Mouse (Mus musculus) urinary bladder, adult 2 months (tissue): Measurements from ENCODE around the gene 2610042L04Rik. TPM values are rescaled to one million over a fixed set of nuclear protein-coding genes. Genes with fewer than 3 reads are reported as not detected.
A peak's percentile ranks its signal among the peaks of the same experiment; 100 is the strongest.
"Not testable (repeated sequence)": the region's sequence is repeated elsewhere in the genome, so short reads cannot be mapped to it uniquely, and the experiment has no call there.

Experiments
- DNase-seq: peaks from one replicate; pipeline ENCODE4 v3.0.0; 2022; ENCODE audit warnings: low spot score
- polyA plus RNA-seq: library from polyadenylated mRNA; depleted of rRNA; stranded (reverse); fragments of >200 nt; gene quantifications from 2 replicates; pipeline ENCODE4 v1.2.3, GENCODE M21; 2012; rRNA removed

The 2610042L04Rik gene
- 0.04 TPM in 1 of 2 replicates, not detected in the other for polyA plus RNA-seq

DNA sequence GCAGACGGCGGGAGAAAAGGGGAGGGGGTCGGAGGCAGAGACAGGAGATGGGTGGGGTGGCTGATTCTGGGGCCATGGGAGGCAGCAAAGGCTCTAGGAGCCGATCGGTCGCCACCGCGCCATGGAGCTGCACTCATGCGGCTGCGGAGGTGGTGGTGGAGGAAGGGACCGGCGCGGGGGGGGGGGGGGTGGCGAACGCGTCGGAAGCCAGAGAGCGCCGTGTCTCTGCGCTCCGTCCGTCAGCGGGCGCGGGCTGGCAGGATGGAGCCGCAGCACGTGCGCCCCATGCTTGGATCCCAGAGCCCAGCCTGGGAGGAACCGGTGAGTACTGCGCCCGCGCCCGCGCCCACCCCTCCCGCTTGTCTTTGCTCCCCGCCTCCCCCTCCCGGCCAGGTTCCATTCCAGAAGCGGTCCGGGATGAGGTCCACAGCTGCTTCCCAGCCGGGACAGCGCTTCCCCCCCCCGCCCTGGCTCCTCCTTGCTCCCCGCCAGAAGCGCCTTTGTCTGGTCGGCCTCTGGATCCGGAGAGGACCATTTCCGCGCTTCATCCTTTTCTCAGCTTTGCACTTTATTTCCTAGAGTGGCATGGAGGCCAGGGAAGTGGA is at the start of gene 2610042L04Rik:
Gene 2610042L04Rik, plus strand, starts transcription at position 288 of the 605 bp plus-strand sequence.
- peak; percentile 12 for DNase-seq

DNA sequence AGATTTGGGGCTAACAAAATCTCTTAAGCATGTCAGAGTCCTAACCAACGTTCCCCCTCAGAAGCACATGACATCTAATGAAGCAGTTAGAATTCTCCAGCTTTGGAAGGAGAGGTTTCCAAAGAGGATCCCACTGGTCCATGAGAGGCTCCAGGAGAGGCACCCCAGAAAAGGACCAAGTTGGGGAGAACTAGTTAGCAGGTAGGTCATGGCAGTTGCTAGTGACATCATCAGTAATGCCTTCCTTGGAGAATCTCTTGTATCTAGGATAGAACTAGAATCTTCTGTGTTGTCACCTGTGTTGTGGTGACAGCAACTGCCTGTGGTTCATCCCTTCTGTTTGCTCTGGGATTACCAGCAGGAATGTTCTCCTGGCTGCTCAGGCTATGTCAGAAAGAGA is 17.6 kb upstream of the 2610042L04Rik start, which contains the start of gene Gm3149:
Gene Gm3149, plus strand, starts transcription at position 301 of the 400 bp plus-strand sequence.
- not testable (repeated sequence) for DNase-seq

DNA sequence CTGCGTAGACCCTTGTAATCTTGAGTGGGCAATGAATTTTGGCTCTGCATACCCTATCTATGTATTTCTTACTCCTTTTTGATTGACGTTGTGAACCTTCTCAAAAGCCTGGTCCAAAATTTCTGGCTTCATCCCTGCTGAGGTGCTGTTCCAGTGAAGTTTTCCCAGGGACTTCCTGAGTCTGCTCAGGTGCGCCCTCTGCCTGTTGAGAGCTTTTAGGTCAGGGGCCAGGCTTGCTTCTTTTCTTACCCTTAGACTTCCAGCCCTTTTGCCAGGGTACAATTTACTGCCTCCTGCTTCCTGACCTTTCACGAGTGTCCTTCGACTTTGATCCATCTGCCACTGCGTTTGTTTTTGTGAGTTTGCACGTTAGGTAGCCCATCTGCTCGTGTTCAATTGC is 943 bp downstream of the 2610042L04Rik start:
- not testable (repeated sequence) for DNase-seq

DNA sequence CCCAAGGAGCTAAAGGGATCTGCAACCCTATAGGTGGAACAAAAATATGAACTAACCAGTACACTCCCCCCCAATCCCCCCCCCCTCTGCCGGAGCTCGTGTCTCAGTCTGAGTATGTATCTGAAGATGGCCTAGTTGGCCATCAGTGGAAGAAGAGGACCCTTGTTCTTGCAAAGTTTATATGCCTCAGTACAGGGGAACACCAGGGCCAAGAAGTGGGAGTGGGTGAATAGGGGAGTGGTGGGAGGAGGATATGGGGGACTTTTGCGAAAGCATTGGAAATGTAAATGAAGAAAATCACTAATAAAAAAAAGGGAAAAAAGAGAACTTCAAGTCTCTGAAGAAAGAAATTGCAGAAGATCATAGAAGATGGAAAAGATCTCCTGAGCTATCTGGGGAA is 34.4 kb downstream of the 2610042L04Rik start:
- DNase-seq: not testable (repeated sequence)

DNA sequence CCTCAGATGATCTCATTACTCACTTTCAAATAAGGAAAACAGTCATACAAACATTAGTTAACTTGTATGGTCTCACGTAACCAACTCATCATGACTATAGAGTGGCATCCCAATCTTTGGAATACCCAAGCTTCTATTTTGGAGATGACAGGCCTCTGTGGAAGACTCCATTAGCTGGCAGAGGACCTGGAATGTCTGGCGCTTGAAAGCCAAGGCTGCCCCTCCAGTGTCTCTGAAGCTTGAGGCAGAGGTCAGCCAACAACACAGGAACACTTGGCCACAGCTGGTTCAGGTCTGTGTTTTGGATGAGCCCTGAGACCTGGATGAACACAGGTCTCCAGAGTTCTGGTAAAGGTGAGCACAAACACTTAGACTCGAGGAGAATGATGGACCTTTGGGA is 35.1 kb downstream of the 2610042L04Rik start:
- DNase-seq: peak; percentile 22

DNA sequence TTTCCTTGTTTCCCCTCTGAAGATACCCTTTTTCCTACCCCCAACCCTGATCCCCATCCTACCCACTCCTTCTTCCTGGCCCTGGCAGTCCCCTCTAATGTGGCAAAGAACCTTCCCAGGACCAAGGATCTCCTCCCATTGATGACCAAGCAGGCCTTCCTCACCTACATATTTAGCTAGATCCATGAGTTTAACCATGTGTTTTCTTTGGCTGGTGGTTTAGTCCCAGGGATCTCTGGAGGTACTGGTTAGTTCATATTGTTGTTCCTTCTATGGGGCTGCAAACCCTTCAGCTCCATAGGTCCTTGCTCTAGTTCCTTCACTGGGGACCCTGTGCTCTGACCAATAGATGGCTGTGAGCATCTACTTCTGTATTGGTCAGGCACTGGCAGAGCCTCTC is 43.3 kb downstream of the 2610042L04Rik start:
- peak; percentile 20 for DNase-seq

DNA sequence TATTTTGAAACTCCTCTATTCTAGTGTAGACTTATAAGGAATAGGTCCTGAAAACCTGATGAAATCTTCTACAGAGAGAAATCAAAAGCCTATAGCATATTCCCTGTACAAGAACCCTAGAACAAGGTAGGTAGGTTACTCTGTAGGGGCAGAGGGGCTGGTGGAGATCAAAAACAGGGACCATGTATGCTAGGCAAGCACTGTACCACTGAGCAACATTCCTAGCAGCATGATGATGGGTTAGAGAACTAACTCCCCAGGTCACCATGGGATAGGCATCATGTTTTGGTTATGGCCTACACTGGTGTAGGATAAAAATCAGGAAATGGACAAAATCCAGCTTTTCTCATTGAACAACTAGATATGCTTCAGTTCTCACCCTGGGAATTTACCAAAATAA is 51.0 kb downstream of the 2610042L04Rik start:
- DNase-seq: not testable (repeated sequence)

DNA sequence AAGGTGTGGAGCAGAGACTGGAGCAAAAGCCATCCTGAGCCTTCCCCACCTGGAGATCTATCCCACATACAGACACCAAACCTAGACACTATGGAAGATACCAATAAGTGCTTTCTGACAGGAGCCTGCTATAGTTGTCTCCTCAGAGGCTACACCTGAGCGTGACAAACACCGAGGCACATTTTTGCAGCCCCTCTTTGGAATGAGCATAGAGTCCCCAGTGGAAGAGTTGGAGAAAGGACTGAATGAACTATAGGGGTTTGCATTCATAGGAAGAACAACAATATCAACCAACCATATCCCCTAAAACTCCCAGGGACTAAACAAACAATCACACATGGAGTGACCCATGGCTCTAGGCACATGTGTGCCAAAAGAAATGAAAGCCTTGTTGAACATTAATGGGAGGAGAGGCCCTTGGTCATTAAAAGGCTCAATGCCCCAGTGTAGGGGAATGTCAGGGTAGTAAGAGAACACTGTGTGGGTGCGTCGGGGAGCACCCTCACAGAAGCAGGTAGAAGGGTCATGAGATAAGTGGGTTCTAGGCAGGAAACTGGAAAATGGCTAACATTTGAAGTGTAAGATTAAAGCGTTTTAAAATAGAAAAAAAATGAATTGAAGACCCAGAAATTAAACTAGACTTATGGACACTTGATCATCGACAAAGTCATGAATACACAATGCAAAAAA is 58.4 kb downstream of the 2610042L04Rik start:
- not testable (repeated sequence) for DNase-seq

DNA sequence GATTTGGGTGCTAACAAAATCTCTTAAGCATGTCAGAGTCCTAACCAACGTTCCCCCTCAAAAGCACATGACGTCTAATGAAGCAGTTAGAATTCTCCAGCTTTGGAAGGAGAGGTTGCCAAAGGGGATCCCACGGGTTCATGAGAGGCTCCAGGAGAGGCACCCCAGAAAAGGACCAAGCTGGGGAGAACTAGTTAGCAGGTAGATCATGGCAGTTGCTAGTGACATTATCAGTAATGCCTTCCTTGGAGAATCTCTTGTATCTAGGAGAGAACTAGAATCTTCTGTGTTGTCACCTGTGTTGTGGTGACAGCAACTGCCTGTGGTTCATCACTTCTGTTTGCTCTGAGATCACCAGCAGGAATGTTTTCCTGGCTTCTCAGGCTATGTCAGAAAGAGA is 62.7 kb downstream of the 2610042L04Rik start, which contains the start of gene Gm3159:
Gene Gm3159, plus strand, starts transcription at position 301 of the 400 bp plus-strand sequence.
- DNase-seq: not testable (repeated sequence)

DNA sequence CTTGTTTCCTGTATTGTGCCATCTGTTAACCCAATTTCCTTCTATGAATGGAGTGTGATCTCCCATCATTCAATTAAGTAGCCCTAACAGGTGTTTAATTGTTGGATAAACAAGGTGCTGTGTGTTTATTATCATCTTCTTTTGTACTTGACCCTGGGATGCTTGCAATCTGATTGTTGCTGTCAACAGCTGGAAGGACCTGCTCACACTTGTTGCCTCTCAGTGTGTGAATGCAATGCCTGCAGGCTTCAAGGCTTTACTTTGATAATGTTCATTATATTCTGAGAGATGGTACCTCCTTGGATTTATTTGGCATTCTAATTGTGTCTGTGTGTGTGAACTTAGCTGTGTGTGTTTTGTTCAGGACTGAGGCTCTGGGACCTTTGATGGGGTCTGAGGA is 64.1 kb downstream of the 2610042L04Rik start:
- DNase-seq: not testable (repeated sequence)

DNA sequence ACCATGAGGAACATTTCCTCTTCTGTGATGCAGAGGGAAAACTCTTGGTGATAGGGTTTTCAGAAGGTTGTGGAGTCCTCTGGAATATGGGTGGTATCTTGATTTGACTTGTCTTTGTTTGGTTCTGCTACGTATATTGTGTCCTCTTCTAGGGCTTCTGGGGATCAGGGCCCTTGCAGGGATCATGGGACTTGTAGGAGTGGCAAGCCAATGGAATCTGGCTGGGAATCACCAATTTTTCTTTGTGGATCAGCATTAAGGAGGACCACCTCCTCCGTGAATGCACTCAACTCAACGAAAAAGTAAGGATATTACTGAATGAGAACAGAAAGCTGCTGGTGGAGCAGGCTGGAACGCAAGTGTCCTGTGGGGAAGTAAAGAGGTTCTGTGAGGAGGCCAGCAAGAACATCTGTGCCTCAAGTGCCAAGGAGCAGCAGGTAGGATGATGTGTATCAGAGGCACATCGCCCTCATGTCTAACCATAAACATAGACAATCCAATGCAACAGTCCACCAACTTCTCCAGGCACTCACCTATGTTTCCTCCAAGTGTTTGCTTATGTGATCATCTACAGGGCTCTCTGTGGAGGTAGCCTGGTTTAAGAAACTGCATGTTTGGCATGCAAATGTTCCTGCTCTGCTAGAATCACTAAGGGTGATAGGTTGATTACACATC is 65.7 kb downstream of the 2610042L04Rik start:
- not testable (repeated sequence) for DNase-seq

DNA sequence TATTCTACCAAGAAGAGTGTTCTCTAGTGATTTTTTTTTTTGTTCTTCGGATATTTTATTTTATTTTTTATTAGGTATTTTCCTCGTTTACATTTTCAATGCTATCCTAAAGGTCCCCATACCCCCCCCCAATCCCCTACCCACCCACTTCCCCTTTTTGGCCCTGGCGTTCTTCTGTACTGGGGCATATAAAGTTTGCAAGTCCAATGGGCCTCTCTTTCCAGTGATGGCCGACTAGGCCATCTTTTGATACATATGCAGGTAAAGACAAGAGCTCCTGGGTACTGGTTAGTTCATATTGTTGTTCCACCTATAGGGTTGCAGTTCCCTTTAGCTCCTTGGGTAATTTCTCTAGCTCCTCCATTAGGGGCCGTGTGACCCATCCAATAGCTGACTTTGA is 66.7 kb downstream of the 2610042L04Rik start:
- DNase-seq: not testable (repeated sequence)

DNA sequence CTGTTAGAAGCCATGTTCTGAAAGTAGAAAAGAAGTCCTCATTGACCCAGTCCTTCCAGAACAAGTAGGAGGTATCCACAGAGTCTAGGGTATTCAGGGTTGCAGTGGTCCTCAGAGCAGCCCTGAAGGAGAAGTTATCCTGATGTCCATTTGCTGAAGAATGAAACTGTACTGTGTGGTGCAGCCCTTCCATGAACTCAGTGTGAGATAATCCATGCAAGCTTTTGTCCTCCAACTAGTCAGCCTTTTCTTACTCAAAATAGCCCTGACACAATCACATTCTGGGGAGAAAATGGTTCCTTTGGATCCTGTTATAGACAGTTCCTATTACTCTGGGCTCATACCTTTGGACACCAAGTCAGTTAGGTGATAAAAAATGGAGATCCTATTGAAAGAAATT is 69.3 kb downstream of the 2610042L04Rik start:
- DNase-seq: not testable (repeated sequence)

Other genes starting within 250 kb of the 2610042L04Rik start
- gene Gm8108, start 224.2 kb upstream of the 2610042L04Rik start, polyA plus RNA-seq: 3.6 and 6.4 TPM in 2 replicates
- gene Gm3127, start 169.7 kb upstream of the 2610042L04Rik start, polyA plus RNA-seq: not detected in 2 replicates
- 0.09 and 0.11 TPM in 2 replicates for gene Gm2974, start 152.2 kb upstream of the 2610042L04Rik start, polyA plus RNA-seq
- gene Gm3138, start 85.1 kb upstream of the 2610042L04Rik start, polyA plus RNA-seq: not detected in 2 replicates
- gene Gm3149, start 17.5 kb upstream of the 2610042L04Rik start, polyA plus RNA-seq: not detected in 2 replicates
- not detected in 2 replicates for gene Gm3159, start 62.8 kb downstream of the 2610042L04Rik start, polyA plus RNA-seq
- gene Gm3164, start 80.7 kb downstream of the 2610042L04Rik start, polyA plus RNA-seq: 0.04 and 0.08 TPM in 2 replicates
- gene Gm3173, start 96.2 kb downstream of the 2610042L04Rik start, polyA plus RNA-seq: 1.3 TPM in 1 of 2 replicates, not detected in the other
- gene Gm3182, start 147.0 kb downstream of the 2610042L04Rik start, polyA plus RNA-seq: not detected in 2 replicates
- gene Gm3047, start 220.6 kb downstream of the 2610042L04Rik start, polyA plus RNA-seq: not detected in 2 replicates